Mouse (Mus musculus) testis, postnatal 10 days (tissue): ENCODE results near the gene Ip6k2.

ENCODE experiments used
- DNase-seq: peaks from one replicate; pipeline ENCODE4 v3.0.0; 2021; ENCODE audit warnings: low spot score

Gene Ip6k2

DNA sequence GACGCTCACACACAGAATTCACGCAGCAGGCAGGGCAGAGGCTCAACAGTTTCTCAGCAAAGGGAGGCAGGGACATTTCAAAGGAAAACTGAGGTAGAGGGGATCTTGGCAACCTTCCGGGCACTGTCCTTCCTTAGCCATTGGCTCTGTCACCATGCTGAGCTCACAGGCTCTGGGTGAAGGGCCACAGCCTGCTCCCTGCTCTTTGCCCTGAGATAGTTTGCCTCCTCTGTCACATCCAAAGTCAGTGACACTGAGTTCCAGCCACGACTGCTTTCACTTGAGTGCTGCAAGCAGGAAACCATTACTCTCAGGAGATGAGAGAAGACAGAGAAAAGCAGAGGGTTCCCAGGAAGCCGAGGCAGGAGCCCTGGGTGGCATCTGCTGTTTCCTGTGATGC, 36.5 kb downstream of the Ip6k2 start:
- DNase-seq: no peak

DNA sequence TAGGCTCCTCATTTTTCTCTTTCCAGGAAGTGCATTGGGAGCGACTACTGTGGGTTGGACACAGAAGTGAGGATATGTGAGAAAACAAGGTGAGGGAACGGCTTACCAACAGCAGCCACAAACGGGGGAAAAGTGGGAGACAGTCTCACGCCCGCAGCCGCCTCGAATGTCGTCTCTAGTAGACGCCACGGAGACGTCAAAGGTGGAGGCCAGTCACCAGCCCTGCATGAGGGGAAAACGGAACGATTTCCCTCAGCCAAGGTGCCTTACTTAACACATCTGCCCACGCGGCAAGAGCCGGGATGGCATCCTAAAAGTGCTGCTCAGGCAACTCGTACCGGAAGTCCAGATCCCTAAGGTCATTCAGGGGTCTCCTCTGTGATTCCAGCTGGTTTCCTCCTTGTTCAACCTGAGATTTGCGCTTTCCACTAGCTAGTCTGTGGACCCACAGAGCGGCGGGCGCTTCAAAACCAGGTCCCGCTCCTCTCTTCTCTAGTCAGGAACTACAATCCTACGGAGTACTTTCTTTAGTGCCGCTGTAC, 40.6 kb downstream of the Ip6k2 start:
- no peak for DNase-seq

DNA sequence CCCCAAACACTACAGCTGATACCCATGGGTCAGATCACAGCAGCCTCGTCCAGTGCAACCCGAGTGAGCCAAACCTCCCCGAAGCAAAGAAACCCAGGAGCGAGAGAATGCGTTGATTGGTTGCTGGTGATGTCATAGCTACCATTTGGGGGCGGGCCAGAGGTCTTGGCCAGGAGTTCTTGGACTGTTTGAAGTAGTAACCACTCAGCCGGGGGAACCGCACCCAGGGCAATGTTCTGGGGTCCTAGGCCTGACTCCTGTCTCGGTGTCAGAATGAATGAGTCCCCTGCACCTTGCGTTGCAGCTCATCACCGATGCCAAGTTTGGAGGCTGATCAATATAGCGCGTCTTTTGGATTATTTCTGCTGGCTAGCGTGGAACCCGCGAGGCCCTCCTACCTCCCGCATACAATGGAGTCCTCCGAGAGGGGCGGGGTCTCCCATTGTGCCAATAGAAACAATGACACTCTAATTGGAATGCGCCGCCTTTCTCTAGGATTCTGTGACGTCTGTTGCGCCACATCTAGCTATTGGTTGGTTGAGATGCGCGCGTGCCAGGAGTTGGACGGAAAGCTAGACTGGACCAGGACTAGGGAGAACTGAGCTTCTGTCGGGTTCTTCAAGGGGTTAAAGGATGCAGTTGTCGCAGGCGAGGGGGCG, 41.3 kb downstream of the Ip6k2 start:
- no peak for DNase-seq

DNA sequence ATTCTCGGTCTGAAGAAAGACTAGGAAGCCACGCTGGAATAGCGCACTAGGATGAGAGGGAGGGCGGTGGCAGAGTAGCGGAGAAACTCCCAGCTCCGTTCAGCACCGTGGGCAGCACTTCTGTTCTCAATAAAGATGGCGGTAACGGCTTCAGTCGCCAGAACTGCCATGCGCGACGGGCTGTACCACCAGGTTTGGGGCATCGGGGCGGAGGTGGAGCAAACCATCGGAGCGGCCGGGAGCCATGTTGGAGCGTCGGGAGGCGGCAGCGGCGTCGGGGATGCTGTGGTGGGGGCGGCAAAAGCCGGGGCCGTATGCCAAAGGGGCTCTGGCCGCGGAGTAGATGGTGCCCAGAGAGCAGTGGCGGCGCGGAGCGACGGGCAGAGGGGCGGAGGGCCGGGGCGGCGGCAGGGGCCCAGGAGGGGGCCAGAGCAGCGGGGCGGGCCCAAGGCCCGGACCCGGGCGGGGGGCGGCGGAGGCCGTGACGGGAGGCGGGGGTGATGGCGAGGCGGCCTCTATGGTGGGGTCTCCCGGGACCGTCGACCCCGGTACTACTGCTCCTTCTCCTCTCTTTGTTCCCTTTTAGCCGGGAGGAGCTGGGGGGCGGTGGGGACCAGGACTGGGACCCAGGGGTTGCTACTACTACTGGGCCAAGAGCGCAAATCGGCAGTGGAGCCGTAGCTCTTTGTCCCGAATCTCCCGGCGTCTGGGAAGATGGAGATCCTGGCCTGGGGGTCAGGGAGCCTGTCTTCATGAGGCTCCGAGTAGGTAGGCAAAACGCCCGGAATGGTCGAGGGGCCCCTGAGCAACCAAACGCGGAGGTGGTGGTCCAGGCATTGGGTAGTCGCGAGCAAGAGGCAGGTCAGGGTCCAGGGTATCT, 42.5 kb downstream of the Ip6k2 start, which contains the start of gene Celsr3:
Gene Celsr3, plus strand, starts transcription at position 501 of the 880 bp plus-strand sequence.
- peak; percentile 83 for DNase-seq

DNA sequence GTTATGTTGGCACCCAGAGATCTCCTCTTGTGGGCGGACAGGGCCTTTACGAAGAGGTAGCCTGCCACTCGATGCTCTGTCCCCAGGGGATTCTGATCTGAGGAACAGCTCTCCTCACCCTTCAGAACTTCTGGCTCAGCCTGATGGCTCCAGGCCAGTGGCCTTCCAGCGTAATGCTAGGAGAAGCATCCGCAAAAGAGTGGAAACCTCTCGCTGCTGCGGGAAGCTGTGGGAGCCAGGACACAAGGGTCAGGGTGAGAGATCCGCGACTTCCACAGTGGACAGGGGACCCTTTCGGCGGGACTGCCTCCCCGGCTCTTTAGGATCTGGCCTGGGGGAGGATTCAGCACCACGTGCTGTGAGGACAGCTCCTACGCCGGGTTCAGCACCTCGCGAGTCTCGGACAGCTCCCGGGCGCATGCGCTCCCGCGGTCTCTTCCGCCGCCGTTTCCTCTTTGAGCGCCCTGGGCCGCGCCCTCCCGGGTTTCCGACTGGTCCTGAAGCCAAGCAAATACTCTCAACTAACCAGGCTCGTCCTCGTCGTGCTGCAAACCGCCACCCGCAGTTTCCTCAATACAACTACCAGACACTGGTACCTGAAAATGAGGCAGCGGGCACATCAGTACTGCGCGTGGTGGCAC, 43.2 kb downstream of the Ip6k2 start:
- peak; percentile 89 for DNase-seq

DNA sequence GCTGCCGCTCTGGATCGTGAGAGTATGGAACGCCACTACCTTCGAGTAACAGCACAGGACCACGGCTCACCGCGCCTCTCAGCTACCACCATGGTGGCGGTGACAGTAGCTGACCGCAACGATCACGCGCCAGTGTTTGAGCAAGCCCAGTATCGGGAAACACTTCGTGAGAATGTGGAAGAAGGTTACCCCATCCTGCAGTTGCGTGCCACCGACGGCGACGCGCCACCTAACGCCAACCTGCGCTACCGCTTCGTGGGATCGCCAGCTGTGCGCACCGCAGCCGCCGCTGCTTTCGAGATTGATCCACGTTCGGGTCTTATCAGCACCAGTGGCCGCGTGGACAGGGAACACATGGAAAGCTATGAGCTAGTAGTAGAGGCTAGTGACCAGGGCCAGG, 43.9 kb downstream of the Ip6k2 start:
- DNase-seq: no peak

DNA sequence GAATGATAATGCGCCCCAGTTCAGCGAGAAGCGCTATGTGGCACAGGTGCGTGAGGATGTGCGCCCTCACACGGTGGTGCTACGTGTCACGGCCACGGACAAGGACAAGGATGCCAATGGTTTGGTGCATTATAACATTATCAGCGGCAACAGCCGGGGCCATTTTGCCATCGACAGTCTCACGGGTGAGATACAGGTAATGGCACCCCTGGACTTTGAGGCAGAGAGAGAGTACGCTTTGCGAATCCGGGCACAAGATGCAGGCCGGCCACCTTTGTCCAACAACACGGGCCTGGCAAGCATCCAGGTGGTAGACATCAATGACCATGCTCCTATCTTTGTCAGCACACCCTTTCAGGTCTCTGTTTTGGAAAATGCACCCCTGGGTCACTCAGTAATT, 44.3 kb downstream of the Ip6k2 start:
- DNase-seq: no peak

DNA sequence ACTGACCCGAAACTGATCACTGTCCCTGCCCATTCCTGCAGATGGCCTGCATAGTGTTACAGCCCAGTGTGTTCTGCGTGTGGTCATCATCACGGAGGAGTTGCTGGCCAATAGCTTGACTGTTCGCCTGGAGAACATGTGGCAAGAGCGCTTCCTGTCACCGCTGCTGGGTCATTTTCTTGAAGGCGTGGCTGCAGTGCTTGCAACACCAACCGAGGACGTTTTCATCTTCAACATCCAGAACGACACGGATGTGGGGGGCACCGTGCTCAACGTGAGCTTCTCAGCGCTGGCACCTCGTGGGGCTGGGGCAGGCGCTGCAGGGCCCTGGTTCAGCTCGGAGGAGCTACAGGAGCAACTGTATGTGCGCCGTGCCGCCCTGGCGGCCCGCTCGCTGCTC, 48.0 kb downstream of the Ip6k2 start:
- DNase-seq: no peak

DNA sequence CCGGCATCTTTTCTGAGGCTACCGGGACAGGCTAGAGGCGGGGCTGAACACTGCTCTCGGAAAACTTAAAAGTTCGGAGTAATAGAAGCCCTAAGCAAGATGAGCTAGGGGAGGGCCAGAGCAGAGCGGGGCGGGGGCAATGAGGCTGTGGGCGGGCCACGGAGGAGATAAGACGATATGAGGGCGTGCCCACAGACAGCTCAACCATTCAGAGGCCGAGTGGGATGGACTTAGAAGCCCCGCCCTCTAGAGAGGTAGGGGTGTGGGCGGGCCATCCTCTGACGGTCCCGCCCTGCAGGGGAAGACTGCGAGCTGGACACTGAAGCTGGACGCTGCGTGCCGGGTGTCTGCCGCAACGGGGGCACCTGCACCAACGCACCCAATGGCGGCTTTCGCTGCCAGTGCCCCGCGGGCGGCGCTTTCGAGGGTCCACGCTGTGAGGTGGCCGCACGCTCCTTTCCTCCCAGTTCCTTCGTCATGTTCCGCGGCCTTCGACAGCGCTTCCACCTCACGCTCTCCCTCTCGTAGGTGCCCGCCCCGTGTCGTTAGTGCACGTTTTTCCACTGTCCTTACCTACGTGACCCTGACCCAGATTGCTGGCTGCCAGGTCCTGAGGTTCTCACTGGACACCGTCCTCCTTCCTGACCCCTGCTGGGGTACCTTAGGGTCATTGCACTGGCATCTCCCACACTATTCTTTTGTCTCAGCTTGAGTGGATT, 49.0 kb downstream of the Ip6k2 start:
- peak; percentile 92 for DNase-seq

DNA sequence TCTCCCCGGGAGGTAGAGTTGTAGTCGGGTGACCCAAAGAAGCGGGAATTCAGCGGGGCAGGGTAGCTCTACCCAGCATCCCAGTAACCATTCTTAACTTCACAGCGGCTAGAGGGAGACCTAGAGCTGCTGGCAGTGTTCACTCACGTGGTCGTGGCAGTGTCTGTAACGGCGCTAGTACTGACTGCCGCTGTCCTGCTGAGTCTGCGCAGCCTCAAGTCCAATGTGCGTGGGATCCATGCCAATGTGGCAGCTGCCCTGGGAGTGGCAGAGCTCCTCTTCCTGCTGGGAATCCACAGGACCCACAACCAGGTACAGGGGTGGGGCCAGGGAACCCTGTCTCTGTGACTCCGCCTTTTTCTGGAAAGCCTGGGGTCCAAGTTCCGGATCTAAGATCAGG, 59.4 kb downstream of the Ip6k2 start:
- DNase-seq: peak; percentile 69

DNA sequence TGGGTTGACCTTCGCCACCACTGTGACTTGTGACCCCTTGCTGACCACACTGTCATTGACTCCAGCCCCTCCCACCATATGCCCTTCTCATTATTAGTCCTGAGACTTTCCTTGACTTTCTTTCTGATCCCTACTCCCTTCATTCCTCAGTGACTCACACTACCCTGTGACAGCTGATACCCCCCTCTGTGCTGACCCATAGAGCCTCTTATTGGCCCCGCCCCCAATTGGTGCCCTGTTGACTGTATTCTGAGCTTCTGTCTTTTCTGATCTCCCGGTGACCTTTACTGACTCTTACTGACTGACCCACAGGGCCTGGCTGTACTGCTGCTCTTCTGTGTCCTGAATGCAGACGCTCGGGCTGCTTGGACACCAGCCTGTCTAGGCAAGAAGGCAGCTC, 61.8 kb downstream of the Ip6k2 start:
- no peak for DNase-seq

DNA sequence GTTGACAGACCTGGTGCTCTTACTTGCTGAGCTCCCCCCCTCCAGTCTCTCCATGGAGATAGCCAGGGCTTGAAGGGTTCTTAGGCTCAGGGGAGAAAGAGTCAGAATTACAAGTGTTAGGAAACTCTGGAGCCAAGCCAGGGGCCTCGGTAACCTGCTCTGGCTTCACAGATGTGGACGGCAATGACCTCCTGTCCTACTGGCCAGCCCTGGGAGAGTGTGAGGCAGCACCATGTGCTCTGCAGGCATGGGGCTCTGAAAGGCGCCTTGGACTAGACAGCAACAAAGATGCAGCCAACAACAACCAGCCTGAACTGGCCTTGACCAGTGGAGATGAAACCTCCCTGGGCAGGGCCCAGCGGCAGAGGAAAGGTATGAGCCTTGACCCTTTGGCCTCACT, 63.8 kb downstream of the Ip6k2 start:
- DNase-seq: no peak

DNA sequence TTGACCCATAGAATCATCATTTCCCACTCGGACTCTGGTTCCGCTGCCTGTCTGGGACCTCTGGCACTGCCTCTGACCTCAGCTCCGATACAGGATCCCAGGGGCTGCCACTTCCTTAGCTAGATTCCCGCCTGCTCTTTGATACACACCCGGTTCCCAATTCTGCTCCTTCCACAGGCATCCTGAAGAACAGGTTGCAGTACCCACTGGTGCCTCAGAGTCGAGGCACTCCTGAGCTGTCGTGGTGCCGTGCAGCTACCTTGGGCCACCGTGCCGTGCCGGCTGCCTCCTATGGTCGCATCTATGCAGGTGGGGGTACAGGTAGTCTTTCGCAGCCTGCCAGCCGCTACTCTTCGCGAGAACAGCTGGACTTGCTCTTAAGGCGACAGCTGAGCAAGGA, 64.8 kb downstream of the Ip6k2 start:
- no peak for DNase-seq

DNA sequence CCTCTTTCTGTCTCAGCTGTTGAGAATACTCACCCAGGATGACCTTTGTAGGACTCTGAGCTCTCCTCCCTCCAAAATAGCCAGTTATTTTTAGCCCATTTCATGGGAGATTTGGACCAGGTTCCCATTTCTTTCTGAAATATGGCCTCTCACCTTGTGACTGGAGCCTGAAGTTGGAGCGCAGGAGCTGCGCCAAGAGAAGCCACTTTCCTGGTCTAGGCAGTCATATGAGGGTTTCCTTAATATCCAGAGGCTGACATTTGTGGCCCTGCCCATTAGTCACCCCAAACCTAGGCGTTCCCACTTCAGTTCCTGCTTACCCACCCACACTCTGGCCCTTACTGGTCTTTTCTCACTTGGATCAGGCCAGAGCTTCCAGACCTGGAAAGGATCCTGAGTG, 69.4 kb downstream of the Ip6k2 start, which contains the start of gene Slc26a6:
Gene Slc26a6, plus strand, starts transcription at position 308 of the 400 bp plus-strand sequence.
- DNase-seq: no peak

DNA sequence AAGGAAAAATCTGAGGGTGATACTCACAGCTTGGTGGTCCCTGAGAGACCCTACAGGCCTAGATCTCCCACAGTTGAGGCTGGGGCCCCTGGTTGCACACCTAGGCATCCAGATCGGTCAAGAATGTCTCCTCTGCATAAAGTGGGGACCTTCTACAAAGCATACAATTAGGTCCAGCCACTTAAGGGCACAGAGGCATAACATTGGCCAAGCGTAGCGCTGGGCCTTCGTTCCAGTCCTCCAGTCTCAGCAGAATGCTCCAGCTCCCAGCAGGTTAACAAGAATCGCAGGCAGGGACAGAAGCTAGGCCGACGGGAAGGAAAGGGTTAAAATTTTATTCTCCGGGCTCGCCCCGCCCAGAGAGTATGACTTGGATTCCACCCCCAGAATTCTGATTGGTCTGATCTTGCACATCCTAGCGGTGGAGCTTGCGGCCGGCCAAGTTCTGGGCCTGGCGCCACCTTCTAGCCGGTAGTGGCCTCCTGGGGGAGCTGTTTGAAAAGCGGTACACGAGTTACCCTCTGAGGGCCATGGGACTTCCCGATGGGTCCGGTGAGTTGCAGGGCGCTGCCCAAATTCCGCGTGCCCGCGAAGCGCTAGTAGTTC, 70.1 kb downstream of the Ip6k2 start:
- DNase-seq: peak; percentile 89

DNA sequence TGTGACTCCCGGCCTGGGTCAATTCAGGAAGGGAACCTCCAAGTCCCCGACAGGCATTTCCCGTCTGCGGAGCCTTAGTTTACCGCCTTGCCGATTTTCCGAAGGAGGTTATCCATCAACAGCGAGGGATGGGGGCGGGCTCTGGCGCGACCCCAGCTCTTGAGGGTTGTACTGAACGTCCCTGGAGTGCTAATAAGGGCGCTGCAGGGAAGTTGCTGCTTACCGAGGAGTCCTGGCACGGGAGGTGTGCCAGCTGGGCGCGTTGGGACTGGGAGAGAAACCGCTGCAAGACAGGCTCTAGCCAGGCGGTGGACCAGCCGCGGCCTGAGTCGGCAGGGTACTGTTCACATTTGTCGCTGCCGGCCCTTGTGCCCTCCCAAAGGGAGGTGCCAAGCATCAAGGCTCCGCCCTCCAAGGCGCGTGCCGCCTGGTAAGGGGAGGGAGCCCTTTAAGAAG, 70.7 kb downstream of the Ip6k2 start:
- DNase-seq: peak; percentile 88

DNA sequence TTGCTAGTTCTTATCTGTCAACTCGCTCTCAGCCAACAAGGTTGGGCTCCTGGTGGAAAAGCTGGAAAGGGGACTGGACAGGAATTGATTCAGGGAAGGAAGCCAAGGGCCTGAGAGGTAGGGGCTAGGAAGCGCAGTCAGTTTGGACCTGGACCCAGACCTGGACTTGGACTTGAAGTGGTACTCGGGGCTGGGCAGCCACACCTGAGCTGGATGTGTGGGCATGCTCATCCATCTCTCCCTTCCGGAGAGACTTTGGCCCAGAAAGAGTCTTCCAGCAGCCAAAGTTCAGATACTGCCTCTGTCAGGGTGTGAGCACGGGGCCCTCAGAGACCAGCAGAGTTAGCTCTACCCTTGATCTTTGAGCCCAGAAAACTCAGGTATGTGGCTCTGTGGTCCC, 71.7 kb downstream of the Ip6k2 start:
- DNase-seq: no peak
